Mouse (Mus musculus): ENCODE data around the gene Entpd1.

The Entpd1 gene

GRCm38 (mm10) chr19:40665778-40666177 lies 53.6 kb downstream of the Entpd1 start:
- peak; percentile 30 for DNase-seq (ENCODE audit: low read depth, low spot score)

DNA sequence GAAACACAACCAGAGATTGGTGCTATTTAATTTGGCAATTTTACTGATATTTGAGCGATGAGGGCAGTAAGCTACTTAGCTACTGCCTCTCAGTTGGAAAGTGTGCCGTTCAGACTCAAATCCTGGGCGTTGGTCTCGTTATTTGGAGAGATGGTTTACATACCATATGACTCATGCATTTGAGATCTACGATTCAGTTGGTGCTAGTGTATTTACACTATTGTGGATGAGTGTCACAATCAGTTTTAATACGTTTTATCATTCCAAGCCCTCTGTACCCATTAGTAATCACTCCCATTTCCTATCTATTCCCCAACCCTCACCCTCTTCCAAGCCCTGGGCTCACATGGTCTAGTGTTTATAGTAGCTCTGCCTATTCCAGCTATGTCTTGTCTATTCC lies 54.9 kb downstream of the Entpd1 start:
- no peak for DNase-seq (ENCODE audit: low read depth, low spot score)

DNA sequence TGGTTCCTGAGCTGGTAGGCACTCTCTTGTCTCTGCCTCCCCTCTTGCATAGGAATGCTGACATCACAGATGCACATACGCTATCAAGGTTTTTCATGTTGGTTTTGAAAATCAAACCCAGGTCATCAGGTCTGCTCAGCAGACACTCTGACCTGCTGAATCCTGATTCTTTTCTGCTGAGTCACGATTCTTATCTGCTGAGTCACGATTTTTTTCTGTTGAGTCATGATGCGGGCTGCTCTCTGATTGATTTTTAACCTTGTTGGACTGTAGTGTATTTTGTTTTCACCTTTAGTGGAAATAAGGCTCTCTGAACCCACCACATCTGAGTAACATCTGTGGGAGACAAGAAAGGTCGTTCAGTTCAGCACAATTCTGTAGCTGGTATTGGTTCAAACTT lies 63.2 kb downstream of the Entpd1 start:
- DNase-seq (ENCODE audit: low read depth, low spot score), result no peak

- no peak for DNase-seq (ENCODE audit: low read depth, low spot score)
Measured at GRCm38 (mm10) chr19:40678087-40678486, 65.9 kb downstream of the Entpd1 start.

GRCm38 (mm10) chr19:40678532-40679307 lies 66.6 kb downstream of the Entpd1 start:
- peak; percentile 62 for DNase-seq (ENCODE audit: low read depth, low spot score)

DNA sequence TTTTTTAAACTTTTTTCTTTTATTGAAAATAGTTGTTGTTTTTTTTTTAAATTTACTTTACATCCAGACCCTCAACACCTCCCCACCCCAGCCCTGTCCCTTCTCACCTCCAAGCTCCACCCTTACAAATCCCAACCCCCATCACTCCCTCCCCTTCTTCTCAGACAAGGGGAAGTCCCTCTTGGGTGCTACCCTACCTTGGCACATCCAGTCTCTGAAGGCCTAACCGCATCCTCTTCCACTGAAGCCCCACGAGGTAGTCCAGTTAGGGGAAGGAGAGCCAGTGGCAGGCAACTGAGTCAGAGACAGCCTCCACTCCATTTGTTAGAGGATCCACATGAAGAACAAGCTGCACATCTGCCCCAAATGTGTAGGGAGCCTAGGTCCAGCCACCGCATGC lies 67.5 kb downstream of the Entpd1 start:
- peak; percentile 82 for DNase-seq (ENCODE audit: low read depth, low spot score)

- peak; percentile 53 for DNase-seq (ENCODE audit: low read depth, low spot score)
Measured at GRCm38 (mm10) chr19:40684124-40684523, 72.0 kb downstream of the Entpd1 start.

- DNase-seq (ENCODE audit: low read depth, low spot score), result no peak
Measured at GRCm38 (mm10) chr19:40684566-40684965, 72.4 kb downstream of the Entpd1 start.

DNA sequence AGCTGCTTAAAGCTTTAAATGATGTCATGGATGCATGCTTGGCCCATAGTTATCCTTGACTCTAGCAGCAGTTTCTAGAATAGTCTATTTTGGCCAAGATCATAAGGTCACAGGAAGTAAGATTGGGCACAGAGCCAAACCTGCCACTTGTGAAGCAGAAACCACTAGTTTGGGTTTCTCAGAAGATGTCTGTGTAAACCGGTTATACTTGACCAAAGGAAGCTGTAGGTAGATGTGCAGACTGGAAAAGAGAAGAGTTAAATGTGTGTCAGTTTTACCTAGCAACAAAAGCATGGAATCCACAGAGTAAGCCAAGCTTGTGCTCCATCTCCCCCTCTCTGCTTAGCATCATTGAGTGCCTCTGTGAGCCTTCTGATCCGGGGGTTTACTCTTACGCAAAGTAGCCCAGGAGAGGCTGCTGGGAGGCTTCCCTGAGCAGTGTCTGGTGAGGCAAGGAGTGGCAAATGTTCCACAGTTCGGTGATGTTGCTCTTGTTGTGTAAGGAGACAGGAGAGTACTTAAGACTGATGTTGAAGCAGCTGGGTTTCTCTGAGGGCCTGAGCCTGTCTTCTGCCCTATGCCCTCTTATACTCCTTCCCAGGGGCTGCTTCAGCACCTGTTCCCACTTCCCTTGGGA lies 75.2 kb downstream of the Entpd1 start:
- peak; percentile 58 for DNase-seq (ENCODE audit: low read depth, low spot score)

- DNase-seq (ENCODE audit: low read depth, low spot score), result no peak
Measured at GRCm38 (mm10) chr19:40693201-40693600, 81.0 kb downstream of the Entpd1 start.

DNA sequence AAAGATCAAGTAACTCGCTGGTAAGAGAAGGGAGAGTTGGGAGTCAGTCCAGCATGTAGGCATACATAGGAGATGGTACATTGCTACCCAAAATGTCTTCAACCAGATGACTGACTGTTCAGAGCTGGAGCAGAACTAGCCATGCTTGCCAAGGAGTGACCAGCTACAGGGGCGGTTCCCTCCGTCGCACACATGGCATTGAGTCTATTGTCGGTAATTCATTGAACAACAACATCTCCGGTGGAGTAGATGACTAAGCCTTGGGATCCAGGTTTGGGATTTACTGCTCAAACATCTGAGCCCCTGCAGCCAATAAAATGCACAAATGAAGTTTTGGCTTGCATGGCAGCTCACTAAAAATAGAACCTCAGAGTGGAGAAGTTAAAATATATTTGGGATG lies 84.0 kb downstream of the Entpd1 start:
- no peak for DNase-seq (ENCODE audit: low read depth, low spot score)

- no peak for DNase-seq (ENCODE audit: low read depth, low spot score)
Measured at GRCm38 (mm10) chr19:40698103-40698853, 86.1 kb downstream of the Entpd1 start.

DNA sequence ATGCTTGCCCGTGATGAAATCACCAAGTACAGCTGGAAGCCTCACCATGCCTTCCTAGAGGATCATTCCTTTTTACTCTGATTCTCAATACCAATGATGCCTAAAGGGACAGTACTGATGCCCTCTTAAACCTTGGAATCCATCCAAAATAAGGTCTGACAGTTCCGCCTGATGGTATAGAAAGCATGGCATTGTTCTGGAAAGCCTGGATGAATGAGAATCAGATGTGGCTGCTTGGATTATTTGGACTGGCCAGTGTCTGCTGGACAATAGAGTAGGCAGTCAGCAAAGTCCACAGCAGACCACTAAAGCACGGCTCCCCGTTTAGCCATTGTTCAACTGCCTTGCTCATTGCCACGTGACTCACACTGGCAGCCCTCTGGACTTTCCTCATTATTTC lies 87.7 kb downstream of the Entpd1 start:
- DNase-seq (ENCODE audit: low read depth, low spot score), result no peak

GRCm38 (mm10) chr19:40702406-40702805 lies 90.2 kb downstream of the Entpd1 start:
- no peak for DNase-seq (ENCODE audit: low read depth, low spot score)

GRCm38 (mm10) chr19:40712889-40713628 lies 100.9 kb downstream of the Entpd1 start:
- no peak for DNase-seq (ENCODE audit: low read depth, low spot score)

DNA sequence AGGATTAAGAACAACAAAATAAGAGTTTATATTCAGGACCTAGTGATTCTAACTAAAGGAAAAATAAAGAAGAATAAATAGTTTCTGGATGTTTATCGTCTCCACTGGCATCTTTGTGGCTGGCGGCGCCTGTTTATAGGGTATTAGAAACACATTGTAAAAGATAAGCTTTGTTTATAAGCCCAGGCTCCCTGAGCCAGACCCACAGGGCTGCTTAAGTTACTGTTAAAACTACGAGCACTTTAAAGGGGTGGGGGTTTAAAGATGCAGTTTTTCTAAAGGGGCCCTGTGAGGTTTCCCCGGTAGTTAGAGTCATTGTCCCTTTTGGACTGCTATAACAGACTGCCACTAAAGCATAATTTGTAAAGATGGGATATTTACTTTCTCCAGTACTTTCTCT lies 102.5 kb downstream of the Entpd1 start:
- no peak for DNase-seq (ENCODE audit: low read depth, low spot score)

DNA sequence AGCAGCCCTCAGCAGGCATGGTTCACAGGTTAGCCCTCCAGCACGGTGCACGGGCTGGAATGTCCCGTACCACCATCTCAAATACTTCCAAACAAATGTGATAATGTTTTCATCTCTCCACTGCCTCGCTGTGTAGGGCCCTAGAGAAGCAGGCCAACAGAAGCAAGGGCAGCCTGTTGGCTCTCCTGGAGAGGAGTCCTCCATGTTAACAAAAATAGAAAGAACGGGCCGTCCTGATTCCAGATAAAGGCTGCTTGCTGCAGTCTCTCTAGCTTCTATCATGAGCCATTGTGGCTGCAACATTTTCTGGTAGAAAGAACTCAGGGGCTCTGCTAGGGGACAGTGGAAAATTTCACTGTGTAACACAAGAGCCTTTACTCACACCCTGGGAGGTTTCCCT lies 104.8 kb downstream of the Entpd1 start:
- DNase-seq (ENCODE audit: low read depth, low spot score), result no peak

- DNase-seq (ENCODE audit: low read depth, low spot score), result no peak
Measured at GRCm38 (mm10) chr19:40719439-40720105, 107.4 kb downstream of the Entpd1 start.

DNA sequence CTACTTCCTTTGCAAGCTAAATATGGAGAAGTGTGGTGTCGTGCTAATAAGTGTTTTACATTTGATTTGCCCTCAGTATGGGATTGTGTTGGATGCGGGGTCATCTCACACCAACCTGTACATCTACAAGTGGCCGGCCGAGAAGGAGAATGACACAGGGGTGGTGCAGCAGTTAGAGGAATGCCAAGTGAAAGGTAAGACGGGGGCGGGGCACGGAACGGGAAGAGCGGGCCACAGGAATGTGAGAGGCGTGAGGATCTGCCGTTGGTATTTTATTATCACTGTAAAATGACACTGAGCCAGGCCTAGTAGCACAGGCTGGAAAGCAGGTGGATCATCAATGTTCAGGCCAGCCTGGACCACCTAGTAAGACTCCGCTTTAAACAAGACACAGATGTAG lies 108.2 kb downstream of the Entpd1 start:
- no peak for DNase-seq (ENCODE audit: low read depth, low spot score)

- peak; percentile 68 for DNase-seq (ENCODE audit: low read depth, low spot score)
Measured at GRCm38 (mm10) chr19:40722137-40723038, 110.2 kb downstream of the Entpd1 start.
